ENCODE assay signal across 7 mouse cellular contexts in genomic region chr11:106488126-106488561, GRCm38 (mm10). TPM values are rescaled to one million over a fixed set of nuclear protein-coding genes. Genes with fewer than 3 reads are reported as not detected.
DNase-seq lines count a peak whose midpoint lies in the region; ATAC-seq lines count a peak whose summit lies in the region.

No protein-coding gene starts in this region.

- H3K9ac ChIP-seq in lung, embryonic 15.5 days = peak overlapping the region; percentile 38; the same call in 1 of the 2 replicates
- H3K9ac ChIP-seq in limb, embryonic 12.5 days (replicated peaks) = no peak overlapping the region; the same call in 1 of the 2 replicates
- peak overlapping the region; percentile 49 for H3K9ac ChIP-seq in neural tube, embryonic 13.5 days

- no peaks in the 10 kb centered on the region for H3K27me3 ChIP-seq in lung, embryonic 15.5 days
- H3K27me3 ChIP-seq in forebrain, embryonic 10.5 days (ENCODE audit: poor library complexity, severe bottlenecking) = no peaks in the 10 kb centered on the region
- H3K27me3 ChIP-seq in limb, embryonic 12.5 days = no peaks in the 10 kb centered on the region
- H3K27me3 ChIP-seq in neural tube, embryonic 13.5 days = no peaks in the 10 kb centered on the region

- H3K36me3 ChIP-seq in lung, embryonic 15.5 days = no peaks in the 10 kb centered on the region
- H3K36me3 ChIP-seq in forebrain, embryonic 10.5 days (replicated peaks) = no peaks in the 10 kb centered on the region
- H3K36me3 ChIP-seq in limb, embryonic 12.5 days = no peaks in the 10 kb centered on the region
- H3K36me3 ChIP-seq in neural tube, embryonic 13.5 days = no peaks in the 10 kb centered on the region

- no peaks in the 10 kb centered on the region for H3K9me3 ChIP-seq in lung, embryonic 15.5 days
- H3K9me3 ChIP-seq in forebrain, embryonic 10.5 days = no peaks in the 10 kb centered on the region
- H3K9me3 ChIP-seq in limb, embryonic 12.5 days = no peaks in the 10 kb centered on the region
- H3K9me3 ChIP-seq in neural tube, embryonic 13.5 days = no peaks in the 10 kb centered on the region

- no peak for DNase-seq in lung, postnatal 25 days (ENCODE audit: low spot score)
- no peak for DNase-seq in forebrain, embryonic 10.5 days (ENCODE audit: extremely low spot score, low spot score)
- DNase-seq in left cerebral cortex, adult 9 months (ENCODE audit: low spot score in 2 of 2) = no peak
- no peak for DNase-seq in urinary bladder, postnatal 4 days (ENCODE audit: low spot score in 2 of 2)

- H3K4me2 ChIP-seq in lung, embryonic 15.5 days = peak overlapping the region; percentile 82
- H3K4me2 ChIP-seq in limb, embryonic 12.5 days = peak overlapping the region; percentile 79
- H3K4me2 ChIP-seq in neural tube, embryonic 13.5 days = peak overlapping the region; percentile 91

- peaks cover 36% of the 10 kb centered on the region for H3K4me1 ChIP-seq in lung, embryonic 15.5 days
- peaks cover 28% of the 10 kb centered on the region for H3K4me1 ChIP-seq in forebrain, embryonic 10.5 days
- H3K4me1 ChIP-seq in limb, embryonic 12.5 days (replicated peaks) = peaks cover 14% of the 10 kb centered on the region
- H3K4me1 ChIP-seq in neural tube, embryonic 13.5 days (replicated peaks) = peaks cover 16% of the 10 kb centered on the region

- peak overlapping the region; percentile 93 for H3K27ac ChIP-seq in lung, embryonic 15.5 days
- H3K27ac ChIP-seq in forebrain, embryonic 10.5 days = peak overlapping the region; percentile 88
- peak overlapping the region; percentile 89 for H3K27ac ChIP-seq in limb, embryonic 12.5 days
- H3K27ac ChIP-seq in neural tube, embryonic 13.5 days (replicated peaks) = peak overlapping the region; percentile 20; the same call in 1 of the 2 replicates

- WGBS in lung, embryonic 15.5 days = 6% methylated on average over 17 of the region's 17 CpGs
- 12% methylated on average over 17 of the region's 17 CpGs for WGBS in forebrain, embryonic 10.5 days
- 12% methylated on average over 17 of the region's 17 CpGs for WGBS in limb, embryonic 12.5 days
- 11% methylated on average over 17 of the region's 17 CpGs for WGBS in neural tube, embryonic 13.5 days

- ATAC-seq in lung, embryonic 15.5 days (ENCODE audit: borderline replicate concordance, extremely low read depth, low FRiP score, low TSS enrichment) = peak; percentile 66
- peak; percentile 66; the same call in 1 of the 2 replicates for ATAC-seq in limb, embryonic 12.5 days (ENCODE audit: insufficient number of reproducible peaks, insufficient read depth, low FRiP score, low TSS enrichment, low read depth)
- peak; percentile 60 for ATAC-seq in neural tube, embryonic 13.5 days (ENCODE audit: low read depth)

- H3K4me3 ChIP-seq in lung, embryonic 15.5 days = peak overlapping the region; percentile 98
- peak overlapping the region; percentile 96 for H3K4me3 ChIP-seq in forebrain, embryonic 10.5 days
- peak overlapping the region; percentile 96 for H3K4me3 ChIP-seq in limb, embryonic 12.5 days (replicated peaks)
- H3K4me3 ChIP-seq in neural tube, embryonic 13.5 days = peak overlapping the region; percentile 94

RNA-seq across cellular contexts. Expression of gene Ern1, which starts 0.5 kb away (rescaled TPM):
- polyA plus RNA-seq in lung, embryonic 15.5 days (2015; fragmentation: Nextera tagmentation; extraction: Ambion mirVana) = 6.0 and 6.5 TPM in 2 replicates
- polyA plus RNA-seq in forebrain, embryonic 10.5 days (2016; fragmentation: Nextera tagmentation; extraction: Ambion mirVana) = 4.6 and 5.3 TPM in 2 replicates
- polyA plus RNA-seq in limb, embryonic 12.5 days (2016; fragmentation: Nextera tagmentation; extraction: Ambion mirVana) = 7.9 and 8.3 TPM in 2 replicates
- 5.7 and 6.4 TPM in 2 replicates for polyA plus RNA-seq in neural tube, embryonic 13.5 days (2015; fragmentation: Nextera tagmentation; extraction: Ambion mirVana)

Comparison
In these comparisons a context has a peak if more than half of its experiments do, and no peak if none do; other contexts are left out.
1. H3K27ac ChIP-seq: peak in every context shown above with its lines; median percentile 93 in lung, embryonic 15.5 days; 89 in limb, embryonic 12.5 days; 88 in forebrain, embryonic 10.5 days; 20 in neural tube, embryonic 13.5 days.